Mouse (Mus musculus) left cerebral cortex, adult 8-10 months (tissue): ENCODE measurements around the gene C87977. TPM values are rescaled to one million over a fixed set of nuclear protein-coding genes. Genes with fewer than 3 reads are reported as not detected.
"Not testable (repeated sequence)": the region's sequence is repeated elsewhere in the genome, so short reads cannot be mapped to it uniquely, and the experiment has no call there.

Experiments
- DNase-seq, 2 experiments: peaks; one replicate each; pipeline ENCODE4 v3.0.0; 2022; ENCODE audit warnings: low spot score in 2 of 2
- total RNA-seq, 4 experiments: library from RNA; stranded (reverse); gene quantifications; 2 replicates each; pipeline ENCODE4 v1.2.4; 2022

The C87977 gene
- total RNA-seq = not detected

DNA sequence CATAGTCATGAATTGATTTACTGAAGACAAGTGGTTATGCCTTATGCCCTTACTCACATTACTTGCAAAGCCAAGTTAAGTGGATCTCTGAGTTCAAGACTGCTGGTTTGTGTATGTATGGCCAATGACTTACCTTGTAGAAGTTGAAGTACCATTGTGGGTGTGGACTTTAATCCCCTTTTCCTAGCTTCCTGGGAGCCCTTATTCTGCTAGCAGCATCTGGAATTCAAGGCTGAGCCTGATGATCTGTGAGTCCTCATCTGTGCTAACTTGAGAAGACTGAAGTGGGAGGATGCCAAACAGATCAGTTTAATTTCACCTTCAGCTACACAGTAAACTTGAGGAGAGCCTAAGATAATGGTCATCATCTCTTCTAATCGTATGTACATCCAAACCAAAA lies at the start of gene C87977:
Gene C87977, minus strand, starts transcription at position 101 of the 400 bp plus-strand sequence.
- not testable (repeated sequence) for DNase-seq

DNA sequence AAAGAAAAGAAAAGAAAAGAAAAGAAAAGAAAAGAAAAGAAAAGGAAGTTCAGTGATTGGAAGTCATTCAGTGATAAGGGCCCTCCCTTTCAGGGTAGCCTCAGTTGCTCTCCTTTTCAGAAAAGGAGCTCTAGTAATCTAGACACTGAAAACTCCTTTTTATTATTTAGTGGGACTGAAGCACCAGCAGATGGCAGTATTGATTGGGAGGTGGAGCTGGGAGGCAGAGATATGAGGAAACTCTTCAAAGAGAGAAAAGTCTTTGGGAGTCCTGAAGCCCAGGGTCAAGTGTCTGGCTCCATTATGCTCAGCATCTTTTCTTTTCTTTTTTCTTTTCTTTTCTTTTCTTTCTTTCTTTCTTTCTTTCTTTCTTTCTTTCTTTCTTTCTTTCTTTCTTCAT lies 41.6 kb upstream of the C87977 start:
- DNase-seq = not testable (repeated sequence)

DNA sequence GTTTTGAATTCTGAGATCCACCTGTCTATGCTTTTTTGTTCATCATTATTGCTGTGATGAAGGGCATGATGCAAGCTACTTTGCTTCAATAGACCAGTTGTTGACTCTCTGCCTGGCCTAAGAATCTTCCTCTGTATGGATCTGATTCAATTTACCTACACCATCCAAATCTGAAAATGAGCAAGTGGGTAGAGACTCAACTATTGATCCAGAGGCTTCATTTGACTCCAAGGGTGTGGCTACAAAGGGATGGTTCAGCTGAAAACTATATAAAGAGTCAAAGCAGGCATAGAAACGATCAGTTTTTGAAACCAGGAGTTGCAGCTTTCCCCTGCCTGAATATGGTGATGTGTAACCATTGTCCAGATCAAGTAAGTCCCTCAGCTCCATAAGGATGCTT lies 22.7 kb downstream of the C87977 start, which contains the start of gene Oog2:
Gene Oog2, plus strand, starts transcription at position 301 of the 400 bp plus-strand sequence.
- DNase-seq = no peak

DNA sequence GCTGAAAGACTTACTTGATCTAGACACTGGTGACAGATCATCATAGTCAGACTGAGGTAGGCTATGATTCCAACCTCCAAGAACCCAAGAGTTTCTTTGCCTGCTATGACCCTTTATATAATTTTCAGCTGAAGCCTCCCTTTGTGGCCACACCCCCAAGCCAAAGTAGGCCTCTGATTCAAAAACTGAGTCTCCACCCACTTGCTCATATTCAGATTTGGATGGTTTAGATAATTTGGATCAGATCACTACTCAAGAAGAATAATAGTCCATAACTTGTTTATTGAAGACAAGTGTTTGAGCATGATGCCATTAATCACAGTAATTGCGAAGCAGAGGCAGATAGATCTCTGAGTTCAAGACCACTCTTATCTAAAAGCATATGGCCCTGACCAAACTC lies 50.6 kb downstream of the C87977 start, which contains the start of gene Oog3:
Gene Oog3, minus strand, starts transcription at position 101 of the 400 bp plus-strand sequence.
- DNase-seq = no peak

Other genes starting within 250 kb of the C87977 start
- not detected for gene Gm13101, start 246.4 kb downstream of the C87977 start, total RNA-seq
- not detected for gene Pramef17, start 218.9 kb downstream of the C87977 start, total RNA-seq
- not detected for gene Pramel4, start 154.2 kb downstream of the C87977 start, total RNA-seq
- gene Gm13102, start 106.8 kb downstream of the C87977 start, total RNA-seq = not detected
- gene Oog3, start 50.7 kb downstream of the C87977 start, total RNA-seq = not detected
- not detected for gene Oog2, start 22.6 kb downstream of the C87977 start, total RNA-seq
- gene Pramel5, start 67.2 kb upstream of the C87977 start, total RNA-seq = not detected
- gene Gm13128, start 116.9 kb upstream of the C87977 start, total RNA-seq = not detected
- gene Gm13119, start 144.6 kb upstream of the C87977 start, total RNA-seq = not detected
- not detected for gene Pramef20, start 164.6 kb upstream of the C87977 start, total RNA-seq
- gene Pramef12, start 195.1 kb upstream of the C87977 start, total RNA-seq = not detected
- not detected for gene 1700012P22Rik, start 225.5 kb upstream of the C87977 start, total RNA-seq
- gene Gm9944, start 240.0 kb upstream of the C87977 start, total RNA-seq = not detected